Comparison of ENCODE assay signal across 27 mouse cellular contexts in genomic region chr6:108335202-108335823, GRCm38 (mm10).
DNase-seq lines count a peak whose midpoint lies in the region; TF ChIP-seq lines count a peak whose summit lies in the region.
"Had no signal": no experiment of that assay in that cellular context is flagged by ENCODE, and none has a peak within 500 bp of the region (broad histone marks: within the 10 kb centered on the region; RNA-seq: fewer than 3 reads in every experiment).

No protein-coding gene starts in this region.

- TF ChIP-seq RAD21 in CH12.LX (IDR thresholded peaks at IDR 0.05; ENCODE audit: low read depth, low read length): no peak

- peaks cover 37 to 98% of the 10 kb centered on the region in 2 experiments for H3K4me1 ChIP-seq in CH12.LX (ENCODE audit: control insufficient read depth in 1 of 2, insufficient read depth in 2 of 2)
- H3K4me1 ChIP-seq: embryonic facial prominence, embryonic 10.5 days; embryonic facial prominence, embryonic 15.5 days; kidney, embryonic 15.5 days; limb, embryonic 10.5 days; limb, embryonic 15.5 days; midbrain, embryonic 12.5 days; neural tube, embryonic 13.5 days had no signal

- TF ChIP-seq POLR2A in CH12.LX (IDR thresholded peaks at IDR 0.05; ENCODE audit: low read depth, low read length): no peak
- no peak for TF ChIP-seq POLR2A in brain, embryonic 14.5 days (IDR thresholded peaks at IDR 0.05; ENCODE audit: borderline replicate concordance, extremely low read depth, insufficient read depth, insufficient read length, poor library complexity, severe bottlenecking)

- H3K9ac ChIP-seq in CH12.LX (ENCODE audit: insufficient read depth, low read depth): no peak overlapping the region
- H3K9ac ChIP-seq: embryonic facial prominence, embryonic 15.5 days; kidney, embryonic 15.5 days; limb, embryonic 15.5 days; liver, embryonic 13.5 days; midbrain, embryonic 12.5 days; neural tube, embryonic 13.5 days had no signal

- dilution Hi-C loops in CH12.LX (cut with MboI; ENCODE audit: extremely low pct_ligation_motif_present, extremely low pct_unique_long_range_greater_than_20kb, low sequenced_read_pairs): no loop called here

- peaks cover 8 to 33% of the 10 kb centered on the region in 2 experiments for H3K36me3 ChIP-seq in CH12.LX (replicated peaks in 1 of 2; ENCODE audit: control insufficient read depth in 1 of 2, insufficient read depth in 1 of 2, low read length in 1 of 2)
- H3K36me3 ChIP-seq: embryonic facial prominence, embryonic 15.5 days; hindbrain, embryonic 10.5 days; limb, embryonic 15.5 days; liver, embryonic 13.5 days; midbrain, embryonic 12.5 days; neural tube, embryonic 13.5 days had no signal

- H3K4me2 ChIP-seq in CH12.LX (ENCODE audit: insufficient read depth, low read depth, poor library complexity, severe bottlenecking): no peak overlapping the region
- H3K4me2 ChIP-seq: embryonic facial prominence, embryonic 15.5 days; kidney, embryonic 15.5 days; limb, embryonic 15.5 days; liver, embryonic 13.5 days; midbrain, embryonic 12.5 days; neural tube, embryonic 13.5 days had no signal

- H3K79me2 ChIP-seq in CH12.LX (replicated peaks; ENCODE audit: control insufficient read depth, extremely low read depth, insufficient read depth, poor library complexity, severe bottlenecking): peaks cover 25% of the 10 kb centered on the region

- H3K9me3 ChIP-seq in CH12.LX (replicated peaks; ENCODE audit: low read length): no peaks in the 10 kb centered on the region
- H3K9me3 ChIP-seq: embryonic facial prominence, embryonic 10.5 days; embryonic facial prominence, embryonic 15.5 days; hindbrain, embryonic 10.5 days; kidney, embryonic 15.5 days; limb, embryonic 10.5 days; limb, embryonic 15.5 days; liver, embryonic 13.5 days; midbrain, embryonic 12.5 days; neural tube, embryonic 13.5 days had no signal

- TF ChIP-seq CTCF in left cerebral cortex, adult 2 months (IDR thresholded peaks at IDR 0.05): no peak
- TF ChIP-seq CTCF in CH12.LX (conservative IDR thresholded peaks at IDR 0.05 in 1 of 2, IDR thresholded peaks at IDR 0.05 in 1 of 2; ENCODE audit: low read depth in 2 of 2, low read length in 2 of 2): no peak
- TF ChIP-seq CTCF in brain, embryonic 14.5 days (IDR thresholded peaks at IDR 0.05; ENCODE audit: borderline replicate concordance, extremely low read depth, insufficient read depth, insufficient read length): no peak

- DNase-seq in heart, adult 11 months: peak; percentile 17
- no peak for DNase-seq in heart, adult 8-10 months (ENCODE audit: low spot score)
- DNase-seq in left cerebral cortex, adult 2 months (ENCODE audit: extremely low spot score in 1 of 2, low spot score in 2 of 2): no peak
- no peak for DNase-seq in left cerebral cortex, adult 18-20 months (ENCODE audit: low spot score in 2 of 2)
- DNase-seq in CH12.LX (ENCODE audit: extremely low read depth): no peak
- peak; percentile 53 for DNase-seq in brain, embryonic 14.5 days (ENCODE audit: low read depth)
- no peak for DNase-seq in lung, postnatal 4 days
- no peak for DNase-seq in frontal cortex, adult 2 months (ENCODE audit: extremely low spot score in 1 of 2, low spot score in 1 of 2)
- DNase-seq: adrenal gland, adult 2 months; cerebellum, adult 8-10 months; cerebellum, postnatal 25 days; heart, postnatal 14 days; kidney, adult 18-20 months; kidney, postnatal 25 days; liver, embryonic 13.5 days; lung, adult 18-20 months; retina, postnatal 1 day; right cerebral cortex, postnatal 14 days had no signal

- in situ Hi-C loops in CH12.LX (cut with MboI; ENCODE audit: low pct_ligation_motif_present, low pct_unique_long_range_greater_than_20kb, low sequenced_read_pairs): no loop called here

- TF ChIP-seq EP300 in CH12.LX (IDR thresholded peaks at IDR 0.05; ENCODE audit: low read length): no peak

- no peaks in the 10 kb centered on the region for H3K27me3 ChIP-seq in CH12.LX (replicated peaks)
- H3K27me3 ChIP-seq: embryonic facial prominence, embryonic 15.5 days; kidney, embryonic 15.5 days; limb, embryonic 15.5 days; liver, embryonic 13.5 days; midbrain, embryonic 12.5 days; neural tube, embryonic 13.5 days had no signal

- no peak overlapping the region for H3K4me3 ChIP-seq in left cerebral cortex, adult 2 months
- H3K4me3 ChIP-seq in CH12.LX (replicated peaks in 1 of 3; ENCODE audit: low read depth in 2 of 3, low read length in 2 of 3, poor library complexity in 1 of 3): no peak overlapping the region
- H3K4me3 ChIP-seq: embryonic facial prominence, embryonic 10.5 days; embryonic facial prominence, embryonic 15.5 days; hindbrain, embryonic 10.5 days; kidney, embryonic 15.5 days; limb, embryonic 10.5 days; limb, embryonic 15.5 days; liver, embryonic 13.5 days; midbrain, embryonic 12.5 days; myocyte; neural tube, embryonic 13.5 days had no signal

- intact Hi-C loops in left cerebral cortex, adult 2 months (cut with DNase I): loop anchor here (5.0 kb wide), 1 partner anchor 263 kb away; no protein-coding TSS in a partner anchor

- peak overlapping the region; percentile 40; the same call in 1 of the 2 replicates for H3K27ac ChIP-seq in left cerebral cortex, adult 2 months
- peak overlapping the region; percentile 28; the same call in 1 of the 2 replicates for H3K27ac ChIP-seq in CH12.LX (ENCODE audit: insufficient read depth, low read depth)
- H3K27ac ChIP-seq: embryonic facial prominence, embryonic 10.5 days; embryonic facial prominence, embryonic 15.5 days; hindbrain, embryonic 10.5 days; kidney, embryonic 15.5 days; limb, embryonic 10.5 days; limb, embryonic 15.5 days; liver, embryonic 13.5 days; midbrain, embryonic 12.5 days; neural tube, embryonic 13.5 days had no signal

TF ChIP-seq in CH12.LX, 34 proteins besides CTCF, POLR2A, EP300 and RAD21:
- TF ChIP-seq TCF12 (IDR thresholded peaks at IDR 0.05; ENCODE audit: low read depth, low read length) (no peak), PAX5 (IDR thresholded peaks at IDR 0.05; ENCODE audit: low read length) (no peak), MYC (IDR thresholded peaks at IDR 0.05; ENCODE audit: low read depth, low read length) (no peak), NRF1 (IDR thresholded peaks at IDR 0.05; ENCODE audit: low read depth, low read length) (no peak), KAT2A (IDR thresholded peaks at IDR 0.05; ENCODE audit: insufficient replicate concordance, low read length) (no peak), JUN (IDR thresholded peaks at IDR 0.05; ENCODE audit: insufficient read depth, low read depth, low read length) (no peak), HCFC1 (IDR thresholded peaks at IDR 0.05; ENCODE audit: low read depth, low read length) (no peak), RCOR1 (conservative IDR thresholded peaks at IDR 0.05; ENCODE audit: low read depth, low read length) (no peak), ELF1 (IDR thresholded peaks at IDR 0.05; ENCODE audit: low read depth, low read length) (no peak), CHD1 (IDR thresholded peaks at IDR 0.05; ENCODE audit: low read depth, low read length) (no peak), POLR2AphosphoS2 (IDR thresholded peaks at IDR 0.05; ENCODE audit: low read depth, low read length) (no peak), IRF4 (IDR thresholded peaks at IDR 0.05; ENCODE audit: low read depth, low read length) (no peak), USF2 (conservative IDR thresholded peaks at IDR 0.05; ENCODE audit: low read depth, low read length) (no peak), NELFE (IDR thresholded peaks at IDR 0.05; ENCODE audit: low read depth, low read length) (no peak), E2F4 (IDR thresholded peaks at IDR 0.05; ENCODE audit: insufficient replicate concordance, low read depth, low read length) (no peak), SMC3 (IDR thresholded peaks at IDR 0.05; ENCODE audit: low read depth, low read length) (no peak), ZMIZ1 (IDR thresholded peaks at IDR 0.05; ENCODE audit: low read depth, low read length) (no peak), USF1 (IDR thresholded peaks at IDR 0.05; ENCODE audit: low read depth, low read length) (no peak), ZKSCAN1 (IDR thresholded peaks at IDR 0.05; ENCODE audit: borderline replicate concordance, low read depth, low read length) (no peak)
TF ChIP-seq in CH12.LX: peak in this region for 0.

Comparison
In these comparisons a context has a peak if more than half of its experiments do, and no peak if none do; other contexts are left out.
1. DNase-seq: peak in heart, adult 11 months (single experiment) and brain, embryonic 14.5 days (single experiment); none in heart, adult 8-10 months (single experiment), left cerebral cortex, adult 2 months (0 of 2), left cerebral cortex, adult 18-20 months (0 of 2), CH12.LX (single experiment), lung, postnatal 4 days (0 of 2) and frontal cortex, adult 2 months (0 of 2).